Mouse (Mus musculus): Measurements from ENCODE around the gene Slfn5.
A peak's percentile ranks its signal among the peaks of the same experiment; 100 is the strongest.
"Not testable (repeated sequence)": the region's sequence is repeated elsewhere in the genome, so short reads cannot be mapped to it uniquely, and the experiment has no call there.

Gene Slfn5

DNA sequence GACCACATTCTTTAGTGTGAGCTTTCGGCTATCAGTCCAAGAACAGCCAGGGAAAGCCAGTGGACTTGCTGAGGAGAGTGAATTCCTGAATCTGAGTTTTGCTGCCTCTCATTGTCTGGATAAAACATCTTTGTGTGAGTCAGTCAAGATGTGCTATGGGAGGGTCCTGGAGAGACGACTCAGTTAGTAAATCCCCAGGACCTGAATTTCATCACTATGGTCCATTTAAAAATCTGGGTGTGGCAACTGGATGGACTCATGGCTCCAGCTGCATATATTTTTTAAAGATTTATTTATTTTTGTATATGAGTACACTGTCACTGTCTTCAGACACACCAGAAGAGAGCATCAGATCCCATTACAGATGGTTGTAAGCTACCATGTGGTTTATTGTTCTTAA, 5.5 kb upstream of the Slfn5 start:
- DNase-seq (ENCODE audit: low read depth, low spot score) = no peak

DNA sequence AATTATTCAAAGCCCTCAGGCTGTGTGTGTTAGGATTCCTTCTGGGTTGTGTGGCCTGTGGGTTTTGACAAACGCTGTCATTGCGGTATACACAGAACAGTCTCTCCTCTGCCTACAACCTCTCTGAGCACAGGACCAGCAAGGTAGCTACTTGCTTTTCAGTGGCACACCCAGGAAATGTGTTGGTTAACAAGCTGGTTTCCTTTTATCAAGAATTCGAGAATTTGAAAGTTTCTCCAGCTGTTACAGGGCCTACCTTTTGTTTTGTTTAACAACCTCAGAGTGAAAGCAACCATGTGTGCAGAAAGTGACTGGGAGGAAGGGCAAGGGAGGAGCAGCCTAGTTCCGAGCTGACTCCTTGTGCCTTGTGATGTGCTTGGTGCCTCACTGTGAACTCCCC, 3.7 kb upstream of the Slfn5 start:
- DNase-seq (ENCODE audit: low read depth, low spot score) = no peak

DNA sequence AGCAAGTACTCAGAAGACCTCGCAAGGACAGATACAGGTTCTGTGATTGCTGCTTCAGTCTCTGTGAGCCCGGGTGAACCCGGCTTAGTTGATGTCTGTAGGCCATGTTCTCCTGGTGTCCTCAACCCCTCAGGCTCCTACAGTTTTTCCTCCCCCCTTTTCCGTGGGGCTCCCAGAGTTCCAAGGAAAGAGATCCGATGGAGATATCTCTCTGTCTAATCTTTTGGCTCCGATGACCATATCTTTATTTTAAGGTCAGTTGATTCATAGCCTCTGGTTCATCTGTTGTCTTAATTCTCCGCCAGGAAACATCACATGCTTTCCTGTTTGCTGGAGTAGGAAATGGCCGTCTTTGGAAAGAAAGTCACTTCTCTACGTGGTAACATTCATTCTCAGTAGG, 2.1 kb upstream of the Slfn5 start:
- no peak for DNase-seq (ENCODE audit: low read depth, low spot score)

DNA sequence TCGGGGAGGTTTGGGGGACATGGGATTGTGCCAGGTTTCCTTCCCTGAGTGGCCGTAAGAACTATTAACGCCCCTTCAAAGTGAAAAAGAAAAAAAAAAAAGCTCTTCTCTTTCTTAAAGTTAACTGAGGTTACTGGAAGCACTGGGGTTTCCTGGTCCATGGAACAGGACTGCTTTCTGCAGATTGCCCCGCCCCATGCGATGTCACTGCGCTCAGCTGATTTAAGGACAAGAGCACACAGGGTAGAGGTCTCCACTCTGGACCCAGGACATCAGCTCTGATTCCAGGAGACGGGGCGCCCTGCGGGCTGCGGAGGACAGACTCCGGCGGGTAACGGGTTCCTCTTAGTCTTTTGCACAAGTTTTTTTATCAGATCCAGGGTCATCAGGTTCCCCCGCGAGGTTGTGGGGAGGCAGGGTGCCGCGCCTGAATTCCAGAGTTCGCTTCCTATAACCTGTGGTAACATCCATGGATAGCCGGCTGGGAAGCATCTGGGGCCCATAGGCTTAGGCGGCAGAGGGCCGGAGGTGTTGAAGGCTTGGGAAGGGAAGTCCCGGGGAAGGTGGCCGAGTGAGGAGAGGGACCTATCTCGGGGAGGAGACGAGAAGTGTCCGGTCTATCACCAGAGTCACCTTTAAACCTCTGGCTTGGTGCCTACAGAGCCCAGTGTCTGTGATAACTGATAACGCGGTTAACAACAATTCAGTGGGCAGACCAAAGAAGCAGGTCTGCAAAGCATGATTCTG, 889 bp downstream of the Slfn5 start:
- DNase-seq (ENCODE audit: low read depth, low spot score) = no peak

- DNase-seq (ENCODE audit: low read depth, low spot score) = no peak
These were observed 1.7 kb downstream of the Slfn5 start for GRCm38 (mm10) chr11:82952612-82953542.

- DNase-seq (ENCODE audit: low read depth, low spot score) = no peak
These were observed 3.5 kb downstream of the Slfn5 start for GRCm38 (mm10) chr11:82954631-82955030.

DNA sequence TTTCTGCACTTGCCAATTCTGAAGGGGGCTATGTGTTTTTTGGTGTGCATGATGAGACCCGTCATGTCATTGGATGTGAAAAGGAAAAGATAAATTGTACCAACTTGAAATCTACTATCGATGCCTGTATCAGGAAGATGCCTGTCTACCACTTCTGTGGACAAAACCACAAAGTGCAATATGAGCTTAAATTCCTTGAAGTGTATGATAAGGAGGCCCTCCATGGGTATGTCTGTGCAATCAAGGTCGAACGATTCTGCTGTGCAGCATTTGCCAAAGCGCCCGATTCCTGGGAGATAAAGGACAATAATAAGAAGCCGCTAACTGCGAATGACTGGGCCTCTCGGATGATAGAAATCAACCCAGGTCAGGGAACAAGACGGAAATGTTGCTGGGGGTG, 5.8 kb downstream of the Slfn5 start:
- DNase-seq (ENCODE audit: low read depth, low spot score) = no peak

- peak; percentile 44 for DNase-seq (ENCODE audit: low read depth, low spot score)
These were observed 8.5 kb downstream of the Slfn5 start for GRCm38 (mm10) chr11:82959613-82960012.

DNA sequence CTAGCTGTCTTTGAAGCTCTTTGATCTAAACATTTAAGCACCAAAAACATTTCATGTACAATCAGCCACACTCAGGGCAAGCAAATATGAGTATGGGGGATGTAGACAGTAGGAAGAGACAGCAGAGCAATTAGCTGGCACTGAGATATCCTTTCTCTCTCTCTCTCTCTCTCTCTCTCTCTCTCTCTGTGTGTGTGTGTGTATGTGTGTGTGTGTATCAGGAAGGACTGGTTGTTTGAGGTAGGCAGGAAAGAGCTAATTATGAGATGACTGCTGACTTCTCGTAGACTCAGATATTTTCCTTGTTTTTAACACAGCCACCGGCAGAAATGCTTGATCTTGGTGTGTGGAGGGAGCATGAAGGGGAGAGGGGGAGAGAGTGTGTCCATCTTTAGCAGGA, 10.6 kb downstream of the Slfn5 start:
- DNase-seq (ENCODE audit: low read depth, low spot score) = no peak

DNA sequence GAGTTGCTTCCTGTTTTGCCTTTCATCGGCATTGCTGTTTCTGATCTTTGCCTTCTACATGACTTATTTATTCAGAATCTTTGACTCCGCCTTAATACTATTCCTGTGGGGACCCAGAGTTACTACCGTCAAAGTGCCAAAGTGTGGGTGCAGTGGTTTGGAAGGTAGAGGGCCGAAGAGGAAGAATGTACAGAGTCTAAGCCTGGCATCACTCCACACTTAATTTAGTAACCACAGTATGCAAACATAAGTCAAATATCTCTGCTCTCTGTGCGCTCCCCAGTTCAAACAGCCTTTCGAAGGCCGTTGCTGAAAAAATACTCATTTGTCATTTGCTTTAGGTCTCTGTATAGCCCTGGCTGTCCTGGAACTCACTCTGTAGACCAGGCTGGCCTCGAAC, 11.1 kb downstream of the Slfn5 start:
- DNase-seq (ENCODE audit: low read depth, low spot score) = no peak

DNA sequence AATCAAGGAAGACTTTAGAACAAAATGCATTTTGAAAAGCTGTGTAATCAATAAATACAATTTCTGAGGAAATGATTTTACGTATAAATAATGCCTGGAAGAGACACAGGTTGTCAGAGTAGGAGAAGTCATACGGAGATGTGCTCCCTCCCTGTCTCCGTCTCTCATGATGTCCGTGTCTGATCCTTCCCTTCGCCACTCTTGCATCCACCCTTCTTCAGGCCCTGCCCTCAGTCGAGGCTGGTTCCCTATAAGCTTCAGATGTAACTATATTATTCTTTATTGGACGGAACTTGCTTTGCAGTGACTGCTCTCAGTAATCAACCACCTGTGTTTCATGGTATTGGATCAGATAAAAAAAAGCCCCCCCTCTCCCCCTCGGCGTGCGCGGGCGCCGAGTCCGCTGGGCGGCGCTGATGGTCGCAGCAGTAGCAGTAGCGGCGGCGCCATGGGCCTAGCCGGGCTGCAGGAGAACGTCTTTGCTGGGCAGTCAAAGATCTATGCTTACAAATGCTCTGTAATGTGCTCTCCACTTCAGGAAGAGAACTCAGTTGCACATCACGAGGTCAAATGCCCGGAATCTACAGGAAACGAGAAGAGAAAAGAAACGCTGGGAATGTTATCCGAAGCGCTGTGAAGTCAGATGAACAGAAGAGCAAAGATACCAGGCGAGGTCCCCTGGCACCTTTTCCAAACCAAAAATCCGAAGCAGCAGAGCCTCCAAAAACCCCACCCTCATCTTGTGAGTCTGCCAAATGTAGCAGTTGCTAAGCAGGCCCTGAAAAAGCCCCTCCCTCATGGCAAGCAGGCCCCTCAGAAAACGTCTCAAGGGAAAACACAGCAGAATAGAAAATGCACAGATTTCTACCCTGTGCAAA, 19.8 kb downstream of the Slfn5 start:
- DNase-seq (ENCODE audit: low read depth, low spot score) = no peak

DNA sequence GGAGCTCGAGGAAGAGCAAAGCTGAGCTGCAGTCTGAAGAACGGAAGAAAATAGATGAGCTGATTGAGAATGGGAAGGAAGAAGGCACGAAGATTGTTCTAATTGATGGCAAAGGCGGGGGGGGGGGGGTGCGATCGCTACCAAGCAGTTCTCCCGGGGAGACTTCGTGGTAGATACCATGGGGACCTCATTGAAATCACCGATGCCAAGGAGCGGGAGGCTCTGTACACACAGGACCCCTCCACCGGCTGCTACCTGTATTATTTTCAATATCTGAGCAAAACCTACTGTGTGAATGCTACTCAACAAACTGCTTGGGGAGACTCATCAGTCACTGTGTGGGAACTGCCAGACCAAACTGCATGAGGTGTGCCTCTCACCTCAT, 20.4 kb downstream of the Slfn5 start:
- DNase-seq (ENCODE audit: low read depth, low spot score) = no peak

GRCm38 (mm10) chr11:82973916-82974315, 22.8 kb downstream of the Slfn5 start:
- DNase-seq (ENCODE audit: low read depth, low spot score) = no peak

GRCm38 (mm10) chr11:82982409-82982808, 31.3 kb downstream of the Slfn5 start:
- not testable (repeated sequence) for DNase-seq (ENCODE audit: low read depth, low spot score)

DNA sequence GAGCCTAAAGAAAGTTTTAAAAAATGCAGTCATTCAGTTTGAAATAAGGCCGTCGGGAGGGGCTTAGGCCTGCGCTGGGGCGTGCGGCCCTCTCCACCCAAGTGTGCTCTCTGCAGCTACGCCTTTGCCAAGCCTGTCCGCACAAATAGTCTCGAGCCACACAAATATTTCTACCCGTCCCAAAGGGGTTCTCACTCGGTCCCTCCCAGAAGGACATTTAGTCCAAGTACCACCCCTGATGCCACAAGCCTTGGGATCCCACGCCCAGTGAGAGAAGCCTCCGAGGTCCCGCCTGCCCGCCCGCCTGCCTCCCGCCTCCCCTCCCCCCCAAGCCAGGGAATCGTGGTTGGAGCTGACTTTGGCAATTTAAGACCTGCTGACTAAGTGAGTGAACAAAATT, 32.0 kb downstream of the Slfn5 start:
- no peak for DNase-seq (ENCODE audit: low read depth, low spot score)

- no peak for DNase-seq (ENCODE audit: low read depth, low spot score)
These were observed 36.5 kb downstream of the Slfn5 start for GRCm38 (mm10) chr11:82987621-82988020.

GRCm38 (mm10) chr11:82989357-82989756, 38.2 kb downstream of the Slfn5 start:
- DNase-seq (ENCODE audit: low read depth, low spot score) = no peak

- peak; percentile 55 for DNase-seq (ENCODE audit: low read depth, low spot score)
These were observed 39.6 kb downstream of the Slfn5 start for GRCm38 (mm10) chr11:82990612-82991385.

- peak; percentile 24 for DNase-seq (ENCODE audit: low read depth, low spot score)
These were observed 40.5 kb downstream of the Slfn5 start, which contains the start of gene Slfn9 for GRCm38 (mm10) chr11:82991469-82992166. Slfn9 (minus strand) TSS chr11:82991830.

DNA sequence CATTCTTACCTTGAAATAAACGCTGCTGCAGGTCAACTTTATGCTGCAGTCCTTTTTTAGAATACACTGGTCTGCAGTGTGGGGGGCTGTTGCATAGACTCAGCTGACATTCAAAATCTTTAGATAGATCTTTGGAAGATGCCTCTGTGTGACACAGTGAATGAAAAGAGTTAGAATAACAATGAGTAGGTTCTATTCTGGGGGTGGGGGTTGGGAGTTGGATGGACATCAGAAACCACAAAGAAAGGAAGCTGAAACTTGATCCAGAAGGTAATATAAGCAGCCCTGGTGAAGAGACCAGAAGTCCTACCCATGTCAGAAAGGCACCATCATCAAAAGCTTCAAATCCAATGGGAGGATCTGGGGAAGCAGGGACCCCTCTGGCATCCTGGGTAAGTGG, 62.2 kb downstream of the Slfn5 start:
- DNase-seq (ENCODE audit: low read depth, low spot score) = no peak
